Mouse (Mus musculus): ENCODE data around the gene Ipo9. TPM values are rescaled to one million over a fixed set of nuclear protein-coding genes. Genes with fewer than 3 reads are reported as not detected.
A peak's percentile ranks its signal among the peaks of the same experiment; 100 is the strongest.
"Not testable (repeated sequence)": the region's sequence is repeated elsewhere in the genome, so short reads cannot be mapped to it uniquely, and the experiment has no call there.

Gene Ipo9
- total RNA-seq, 2 experiments from 2014 or later: 26.0 to 29.0 TPM

- no peak for DNase-seq
Observed at GRCm38 (mm10) chr1:135430669-135431017, 344 bp upstream of the Ipo9 start.

GRCm38 (mm10) chr1:135427390-135427789, 2.9 kb downstream of the Ipo9 start:
- DNase-seq: no peak

GRCm38 (mm10) chr1:135426645-135427044, 3.7 kb downstream of the Ipo9 start:
- no peak for DNase-seq

- no peak for DNase-seq
Observed at GRCm38 (mm10) chr1:135422772-135423171, 7.5 kb downstream of the Ipo9 start.

- DNase-seq: no peak
Observed at GRCm38 (mm10) chr1:135413996-135414395, 16.3 kb downstream of the Ipo9 start.

- DNase-seq: no peak
Observed at GRCm38 (mm10) chr1:135412130-135412529, 18.2 kb downstream of the Ipo9 start.

GRCm38 (mm10) chr1:135410967-135411366, 19.3 kb downstream of the Ipo9 start:
- peak; percentile 71 for DNase-seq

- no peak for DNase-seq
Observed at GRCm38 (mm10) chr1:135408973-135409372, 21.3 kb downstream of the Ipo9 start.

- no peak for DNase-seq
Observed at GRCm38 (mm10) chr1:135405356-135405755, 24.9 kb downstream of the Ipo9 start.

GRCm38 (mm10) chr1:135401452-135402110, 28.7 kb downstream of the Ipo9 start:
- DNase-seq: no peak

- no peak for DNase-seq
Observed at GRCm38 (mm10) chr1:135399466-135399865, 30.8 kb downstream of the Ipo9 start.

GRCm38 (mm10) chr1:135385161-135385560, 45.1 kb downstream of the Ipo9 start:
- no peak for DNase-seq

- DNase-seq: no peak
Observed at GRCm38 (mm10) chr1:135384171-135384570, 46.1 kb downstream of the Ipo9 start.

- DNase-seq: not testable (repeated sequence)
Observed at GRCm38 (mm10) chr1:135381560-135381959, 48.7 kb downstream of the Ipo9 start.

- no peak for DNase-seq
Observed at GRCm38 (mm10) chr1:135380071-135380991, 50.0 kb downstream of the Ipo9 start.

- no peak for DNase-seq
Observed at GRCm38 (mm10) chr1:135379048-135379447, 51.3 kb downstream of the Ipo9 start.

GRCm38 (mm10) chr1:135378576-135378975, 51.7 kb downstream of the Ipo9 start:
- peak; percentile 80 for DNase-seq

GRCm38 (mm10) chr1:135374868-135375581, 55.3 kb downstream of the Ipo9 start, which contains the start of gene Shisa4:
Shisa4 (minus strand) TSS chr1:135375237.
- DNase-seq: peak; percentile 72

GRCm38 (mm10) chr1:135374175-135374867, 56.0 kb downstream of the Ipo9 start:
- DNase-seq: no peak

- DNase-seq: no peak
Observed at GRCm38 (mm10) chr1:135373171-135373677, 57.1 kb downstream of the Ipo9 start.

GRCm38 (mm10) chr1:135369415-135369814, 60.9 kb downstream of the Ipo9 start:
- no peak for DNase-seq

GRCm38 (mm10) chr1:135368982-135369381, 61.3 kb downstream of the Ipo9 start:
- DNase-seq: peak; percentile 50
